Mouse (Mus musculus): ENCODE measurements around the gene Nrde2.
A peak's percentile ranks its signal among the peaks of the same experiment; 100 is the strongest.

Gene Nrde2

DNA sequence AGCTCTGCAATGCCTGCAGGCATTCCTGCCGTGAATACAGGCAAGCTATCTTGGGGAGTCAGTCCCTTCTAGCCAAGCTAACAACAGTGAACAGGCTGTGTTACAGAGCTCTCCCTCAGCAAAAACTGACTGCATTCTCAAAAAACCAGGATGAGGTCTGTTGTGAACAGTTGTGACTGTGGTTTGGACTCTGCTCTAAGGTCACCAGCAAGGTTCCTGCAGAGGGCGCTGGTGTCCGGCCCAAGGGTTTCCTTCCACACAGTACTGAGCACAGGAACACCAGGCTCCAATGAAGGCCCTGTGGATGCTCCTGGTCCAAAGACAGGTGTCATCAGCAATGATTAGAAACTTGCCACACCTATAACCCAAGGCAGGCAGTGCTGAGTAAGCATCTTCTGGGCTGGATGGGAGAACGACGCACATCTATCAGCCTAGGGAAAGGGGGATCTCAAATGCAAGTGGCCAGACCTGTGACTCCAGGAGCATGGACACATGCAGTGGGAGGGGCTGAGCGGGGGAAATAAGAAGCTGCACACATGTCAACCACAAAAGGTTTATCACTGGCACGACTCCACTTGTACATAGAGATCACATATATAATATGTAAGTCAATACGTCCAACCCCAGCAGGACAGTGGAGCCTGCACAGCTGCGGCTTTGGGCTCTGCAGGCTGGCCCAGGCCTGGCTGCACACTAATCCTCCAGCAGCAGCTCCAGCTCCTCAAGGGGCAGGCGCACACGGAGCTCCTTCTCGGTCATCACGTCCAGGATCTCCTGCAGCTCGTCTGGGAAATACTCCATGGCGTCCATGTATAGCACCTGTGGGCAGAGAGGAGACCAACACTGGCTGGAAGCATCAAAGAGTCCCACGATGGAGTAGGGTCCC lies 34.3 kb downstream of the Nrde2 start:
- no peak for DNase-seq (ENCODE audit: low spot score in 2 of 2)

DNA sequence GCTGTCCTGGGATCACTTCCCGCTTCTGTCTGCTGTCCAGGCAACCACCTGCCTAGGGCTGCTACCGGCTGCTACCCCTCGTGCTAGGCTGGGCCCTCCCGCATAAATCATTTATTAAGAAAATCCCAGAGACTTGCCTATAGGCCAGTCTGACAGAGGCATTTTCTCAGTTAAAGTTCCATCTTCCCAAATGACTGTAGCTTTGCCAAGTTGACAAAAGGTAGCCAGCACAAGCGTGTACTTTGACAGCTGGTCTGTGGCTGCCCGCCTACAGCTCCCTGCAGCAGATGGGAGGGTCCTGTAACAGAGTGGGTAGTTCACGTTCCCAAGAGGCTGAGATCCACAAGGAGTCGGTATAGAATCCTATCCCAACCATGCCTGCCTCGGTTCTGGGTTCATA lies 36.0 kb downstream of the Nrde2 start:
- no peak for DNase-seq (ENCODE audit: low spot score in 2 of 2)

DNA sequence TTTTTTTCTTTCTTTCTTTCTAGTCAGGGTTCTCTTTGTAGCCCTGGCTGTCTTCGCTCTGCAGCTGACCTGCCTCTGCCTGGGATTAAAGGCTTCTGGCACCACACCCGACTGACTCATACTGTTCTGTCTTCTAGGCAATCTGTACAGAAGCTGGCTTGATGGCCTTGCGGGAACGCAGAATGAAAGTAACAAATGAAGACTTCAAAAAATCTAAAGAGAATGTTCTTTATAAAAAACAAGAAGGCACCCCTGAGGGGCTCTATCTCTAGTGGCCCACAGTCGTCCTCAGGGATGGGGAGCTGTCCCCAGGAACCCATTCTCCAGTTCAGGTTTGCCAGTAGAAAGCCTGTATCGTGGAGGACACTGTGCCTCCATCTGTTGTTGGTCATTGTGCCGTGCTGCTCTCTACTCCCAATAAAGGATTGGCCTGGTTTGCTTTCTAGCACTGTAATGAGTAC lies 36.5 kb downstream of the Nrde2 start:
- peak; percentile 58 to 73 for DNase-seq (ENCODE audit: low spot score in 2 of 2)

DNA sequence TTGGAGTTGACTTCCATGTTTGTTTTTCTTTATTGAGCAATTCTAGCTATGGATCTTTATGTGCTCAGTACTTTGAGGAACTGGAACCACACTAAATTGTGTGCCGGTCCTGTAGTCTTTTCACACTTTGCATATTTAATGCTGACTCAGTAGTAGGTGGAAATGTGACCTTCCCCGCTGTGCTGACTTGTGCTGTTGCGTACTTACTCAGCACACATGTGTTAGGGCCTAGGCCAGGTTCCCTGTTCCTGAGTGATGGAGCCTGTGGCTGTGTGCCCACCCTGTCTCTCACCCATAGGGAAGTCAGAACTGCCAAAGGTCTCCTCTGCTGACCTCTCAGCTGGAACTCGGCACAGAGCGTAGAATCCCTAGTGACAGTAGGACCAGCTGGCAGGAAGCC lies 43.5 kb downstream of the Nrde2 start:
- no peak for DNase-seq (ENCODE audit: low spot score in 2 of 2)

DNA sequence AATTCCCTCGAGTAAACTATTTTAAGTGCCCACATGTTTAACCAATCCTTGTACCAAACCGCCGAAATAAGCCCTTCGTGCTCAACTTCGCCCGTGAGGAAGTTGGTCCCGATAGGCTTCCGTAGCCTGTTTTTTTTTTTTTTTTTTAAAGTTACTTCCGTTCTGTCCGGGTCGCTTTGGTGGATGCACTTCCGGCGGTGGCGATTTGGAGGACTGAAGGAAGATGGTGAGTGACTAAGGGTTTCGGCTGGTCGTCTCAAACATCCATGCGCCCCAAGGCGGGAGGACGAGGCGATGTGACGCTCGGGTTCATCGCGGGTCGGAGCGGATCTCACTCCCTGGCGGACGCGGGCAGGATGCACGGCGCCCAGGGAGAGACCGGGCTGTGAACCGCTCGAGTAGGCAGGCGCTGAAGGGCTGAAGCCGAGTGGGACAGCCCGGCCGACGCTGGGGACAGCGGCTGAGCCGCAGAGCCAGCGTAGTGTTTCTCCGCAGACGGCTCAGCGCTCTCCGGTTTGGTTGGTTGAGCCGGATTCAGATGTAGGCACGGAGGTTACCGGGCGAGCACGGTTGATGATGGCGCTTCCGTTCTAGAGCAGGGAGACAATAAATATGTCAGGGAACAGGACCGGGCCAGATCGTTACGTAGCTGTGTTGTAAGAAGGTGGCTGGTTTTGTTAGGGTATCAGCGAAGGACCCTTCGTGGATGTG lies 49.3 kb downstream of the Nrde2 start, which contains the start of gene Psmc1:
Gene Psmc1 (plus strand): TSS at position 169 of the 711 bp plus-strand sequence.
- peak; percentile 69 to 76 for DNase-seq (ENCODE audit: low spot score in 2 of 2)

DNA sequence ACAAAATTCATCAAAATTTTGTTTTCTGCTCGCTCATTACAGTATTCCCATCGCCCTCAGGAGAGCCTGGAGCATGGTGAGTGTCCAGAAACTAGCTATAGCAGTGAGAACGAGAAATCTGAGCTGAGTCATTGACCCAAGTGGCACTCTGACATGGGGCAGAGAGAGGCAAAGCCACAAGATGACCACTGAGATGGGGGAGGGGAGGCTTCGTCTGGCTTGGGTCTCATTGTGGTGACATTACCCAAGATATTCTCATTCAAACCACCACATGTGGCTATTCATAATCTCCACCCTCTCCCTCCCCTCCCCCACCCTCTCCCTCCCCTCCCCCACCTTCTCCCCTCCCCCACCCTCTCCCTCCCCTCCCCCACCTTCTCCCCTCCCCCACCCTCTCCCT lies 52.0 kb downstream of the Nrde2 start:
- DNase-seq (ENCODE audit: low spot score in 2 of 2): no peak

DNA sequence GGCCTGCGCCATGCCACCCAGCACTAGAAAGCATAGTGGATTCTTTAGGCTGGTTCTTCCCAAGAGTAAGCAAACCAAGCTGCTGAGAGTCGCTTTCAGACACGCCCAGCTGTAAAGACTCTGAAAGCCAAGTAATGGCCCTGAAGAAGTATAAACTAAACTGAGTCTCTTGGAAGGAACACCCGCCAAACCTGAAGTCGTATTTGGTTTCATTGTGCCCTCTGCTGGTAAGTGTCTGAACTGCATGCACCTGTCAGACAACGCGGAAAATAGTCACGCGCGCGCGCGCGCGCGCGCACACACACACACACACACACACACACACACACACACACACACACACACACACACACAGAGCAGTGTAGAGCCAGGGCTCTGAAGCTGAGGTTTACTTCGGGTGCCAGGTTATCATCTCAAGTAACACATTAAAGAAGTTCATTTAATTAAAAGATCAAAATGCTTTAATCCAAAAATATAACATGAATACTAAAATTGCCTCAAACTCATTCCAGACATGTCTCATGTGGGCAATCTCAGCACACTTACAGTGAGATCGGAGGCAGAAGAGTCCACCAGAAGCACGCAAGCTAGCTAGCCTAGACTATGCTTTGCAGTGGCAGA lies 53.1 kb downstream of the Nrde2 start:
- DNase-seq (ENCODE audit: low spot score in 2 of 2): peak; percentile 50 to 74

DNA sequence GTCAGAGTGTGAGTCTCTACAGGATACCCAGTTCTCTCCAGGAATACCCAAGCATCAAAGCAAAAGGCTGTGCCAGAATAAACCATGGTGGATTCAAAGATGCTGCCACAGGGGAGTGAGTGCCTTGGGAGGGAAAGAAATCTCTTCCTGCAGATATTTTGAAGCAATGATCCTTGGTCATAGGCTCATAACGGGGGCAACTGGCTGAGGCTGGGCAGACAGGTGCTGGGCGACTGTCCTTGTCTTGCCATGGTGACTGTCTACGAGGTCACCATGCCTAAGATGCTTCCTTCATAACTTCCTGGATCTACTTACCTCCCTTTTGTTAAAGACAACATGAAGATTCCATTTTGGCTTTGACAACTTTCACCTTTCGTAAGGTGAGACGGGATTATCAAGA lies 54.9 kb downstream of the Nrde2 start:
- DNase-seq (ENCODE audit: low spot score in 2 of 2): no peak

DNA sequence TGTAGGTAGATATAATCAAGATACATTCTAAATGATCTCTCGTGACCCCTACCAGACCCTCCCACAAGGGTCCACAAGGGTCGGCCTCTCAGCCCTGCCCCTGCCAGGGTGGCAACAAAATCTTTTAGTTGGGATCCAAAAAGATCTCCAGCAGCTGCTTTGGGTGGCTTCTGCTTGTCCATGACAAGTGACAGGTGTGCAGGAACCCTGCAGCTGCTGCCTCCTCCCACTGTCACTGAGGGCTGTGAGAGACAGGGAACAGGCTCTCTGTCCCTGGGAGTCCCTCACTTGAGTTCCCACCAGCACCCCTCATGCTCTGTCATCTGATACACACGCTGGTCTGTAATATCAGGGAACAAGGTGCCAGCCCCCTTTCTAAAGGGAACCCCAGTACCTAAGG lies 57.8 kb downstream of the Nrde2 start:
- DNase-seq (ENCODE audit: low spot score in 2 of 2): no peak

DNA sequence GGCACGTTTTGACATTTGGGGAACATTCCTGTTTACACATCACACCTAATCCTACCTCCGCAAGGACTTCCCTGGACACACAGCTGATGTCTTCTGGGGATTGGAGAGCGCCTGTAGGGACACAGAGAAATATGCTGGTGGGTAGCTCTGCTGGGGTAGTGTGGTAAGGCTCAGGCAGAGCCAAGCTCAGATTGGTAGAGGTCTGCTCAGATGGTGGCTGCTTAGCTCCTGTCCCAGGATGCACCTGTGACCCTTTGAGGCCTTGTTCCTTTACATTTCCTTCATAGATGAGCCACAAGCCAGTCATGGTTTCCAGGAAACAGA lies 58.8 kb downstream of the Nrde2 start:
- DNase-seq (ENCODE audit: low spot score in 2 of 2): no peak

DNA sequence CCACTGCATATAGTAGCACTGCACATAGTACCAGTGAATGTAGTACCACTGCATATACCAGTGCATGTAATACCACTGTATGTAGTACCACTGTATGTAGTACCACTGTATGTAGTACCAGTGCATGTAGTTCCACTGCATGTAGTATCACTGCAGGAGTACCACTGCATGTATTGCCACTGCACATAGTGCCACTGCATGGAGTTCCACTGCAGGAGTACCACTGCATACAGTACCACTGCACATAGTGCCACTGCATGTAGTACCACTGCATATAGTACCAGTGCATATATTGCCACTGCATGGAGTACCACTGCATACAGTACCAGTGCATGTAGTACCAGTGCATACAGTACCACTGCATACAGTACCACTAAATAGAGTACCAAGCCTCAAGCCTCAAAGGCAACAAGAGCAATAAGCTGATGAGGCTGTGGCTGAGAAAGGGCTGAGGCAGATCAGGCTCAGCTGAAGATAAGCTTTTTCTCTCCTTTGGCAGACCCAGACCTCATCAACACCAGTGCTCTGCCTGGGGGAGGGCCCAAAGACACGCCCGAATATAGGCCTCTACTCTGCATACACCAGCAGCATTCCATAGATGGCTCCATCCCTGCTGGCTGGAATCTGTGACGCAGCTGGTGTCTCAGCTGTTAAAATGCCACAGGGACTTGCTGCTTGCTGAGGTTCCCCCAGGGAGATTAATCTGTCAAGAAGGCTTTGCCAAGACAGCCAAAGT lies 59.3 kb downstream of the Nrde2 start:
- DNase-seq (ENCODE audit: low spot score in 2 of 2): no peak

DNA sequence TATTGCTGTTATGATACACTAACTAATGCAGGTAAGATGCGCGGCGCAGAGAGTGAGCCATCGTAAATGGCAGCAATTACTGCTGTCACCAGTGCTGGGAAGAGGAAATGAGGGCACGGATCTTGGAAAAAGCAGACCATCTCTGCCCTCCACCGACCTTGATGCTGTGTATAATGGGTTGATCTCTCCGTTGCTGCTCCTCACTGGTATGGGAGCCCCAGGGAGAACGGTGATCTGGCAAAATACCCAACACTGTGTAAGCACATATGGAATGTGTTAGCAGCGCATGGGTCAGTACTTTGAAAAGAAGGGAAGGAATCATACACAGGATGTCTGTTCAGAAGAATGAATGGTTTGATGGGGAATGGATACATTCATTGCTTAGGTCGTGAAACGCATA lies 66.4 kb downstream of the Nrde2 start:
- no peak for DNase-seq (ENCODE audit: low spot score in 2 of 2)

DNA sequence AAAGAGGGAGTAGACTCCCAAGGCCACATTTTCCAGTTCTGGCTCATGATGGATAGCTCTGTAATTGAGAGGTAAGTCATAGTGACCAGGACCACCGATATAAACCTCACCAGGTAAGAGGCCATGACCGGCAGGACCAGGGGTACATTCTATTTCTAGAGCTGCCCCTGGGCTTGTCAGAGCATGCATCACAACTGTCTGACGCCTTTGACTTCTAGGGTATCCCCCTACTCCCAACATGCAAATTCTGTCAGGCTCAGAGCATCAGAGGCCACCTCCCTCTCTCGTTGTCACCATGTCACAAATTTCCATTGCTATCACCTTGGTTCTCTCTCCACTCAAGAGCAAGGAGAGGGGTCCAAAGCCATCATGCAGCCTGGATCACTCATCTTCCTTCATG lies 68.7 kb downstream of the Nrde2 start:
- DNase-seq (ENCODE audit: low spot score in 2 of 2): no peak

DNA sequence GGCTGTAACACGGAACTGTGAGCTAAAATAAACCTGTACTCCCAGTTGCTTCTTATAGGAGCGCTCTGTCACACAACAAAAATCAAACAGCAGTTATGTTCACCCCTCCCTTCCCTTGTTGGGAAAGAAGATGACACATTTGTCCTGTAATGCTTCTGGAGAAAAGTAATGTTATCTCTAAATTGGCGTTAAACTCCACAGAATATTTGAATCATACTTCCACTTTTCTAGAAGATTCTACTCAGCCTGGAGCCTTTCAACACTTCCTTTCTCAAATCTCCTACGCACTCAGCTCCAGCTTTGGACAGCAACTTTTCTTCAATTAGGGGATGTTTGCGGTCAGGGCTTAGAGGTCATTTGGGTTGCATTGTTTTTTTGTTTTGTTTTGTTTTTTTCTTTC lies 70.2 kb downstream of the Nrde2 start:
- DNase-seq (ENCODE audit: low spot score in 2 of 2): no peak

DNA sequence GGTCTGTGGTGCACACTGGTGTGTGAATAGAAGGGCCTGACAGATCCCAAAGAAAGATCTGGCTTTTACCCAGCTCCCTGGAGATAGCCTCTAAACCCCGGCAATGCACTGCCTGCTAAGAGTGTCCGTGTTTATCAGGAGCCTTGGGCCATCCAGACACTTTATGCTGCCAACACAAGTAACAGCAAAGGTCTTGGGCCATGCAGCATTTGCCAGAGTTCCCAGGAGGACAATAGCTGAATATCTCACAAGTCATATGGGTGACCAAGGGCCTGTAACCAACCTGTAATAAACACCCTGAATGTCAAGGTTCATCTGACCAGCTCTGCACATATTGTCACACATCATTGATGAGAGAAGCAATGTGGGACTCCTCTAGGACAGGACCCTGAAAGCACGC lies 71.4 kb downstream of the Nrde2 start:
- no peak for DNase-seq (ENCODE audit: low spot score in 2 of 2)

DNA sequence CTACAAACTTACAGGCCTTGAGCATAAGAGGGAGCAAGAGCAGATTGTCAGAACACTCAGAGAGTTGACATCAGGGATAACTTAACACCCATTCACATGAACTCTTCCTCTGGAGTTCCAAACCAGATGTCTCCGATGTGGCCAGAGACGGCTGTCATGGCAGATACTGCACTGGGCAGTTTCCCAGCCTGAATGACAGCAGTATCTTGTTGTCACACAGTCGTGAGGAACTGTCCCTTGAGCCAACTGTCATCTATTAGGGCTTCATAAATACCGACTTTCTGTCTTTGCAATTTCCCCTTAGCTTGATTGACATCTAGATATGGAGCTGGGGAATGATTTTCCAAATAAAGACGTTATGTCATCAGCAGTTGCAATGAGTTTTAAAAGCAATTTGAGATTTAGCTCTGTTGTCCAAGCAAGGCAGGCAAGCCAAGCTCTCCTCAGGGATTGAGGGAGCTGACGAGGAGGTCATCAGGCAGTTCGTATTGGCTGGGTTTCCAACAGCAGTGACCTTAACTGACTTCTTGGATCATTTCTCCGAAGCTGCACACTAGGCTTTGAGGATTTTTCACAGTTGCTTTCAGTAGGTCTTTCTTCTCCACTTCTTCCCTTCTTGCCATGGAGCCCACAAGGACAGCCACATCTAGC lies 79.7 kb downstream of the Nrde2 start:
- peak in 1 of 2 experiments; percentile 43 for DNase-seq (ENCODE audit: low spot score in 2 of 2)

DNA sequence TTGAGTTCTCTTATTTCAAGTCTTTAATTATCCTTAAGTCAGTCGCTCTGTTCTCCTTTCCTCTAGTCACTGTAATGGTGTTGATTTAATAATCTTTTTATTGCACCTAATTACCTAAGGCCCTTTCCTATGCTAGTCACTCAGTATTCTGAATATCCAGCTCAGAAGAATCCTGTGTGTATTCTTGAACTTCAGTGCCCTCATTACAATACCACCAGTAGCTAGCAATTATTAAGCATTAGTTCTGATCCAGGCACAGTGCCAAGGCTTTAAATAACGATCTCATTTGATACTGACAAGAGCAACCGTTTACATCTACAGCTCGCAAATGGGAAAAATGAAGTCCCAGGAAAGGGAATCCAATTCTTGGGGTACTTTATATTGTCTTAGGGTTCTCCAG lies 83.7 kb downstream of the Nrde2 start:
- no peak for DNase-seq (ENCODE audit: low spot score in 2 of 2)
